Mouse (Mus musculus) megakaryocyte, embryonic 14.5 days (primary cell): ENCODE results near the gene Pan2. TPM values are rescaled to one million over a fixed set of nuclear protein-coding genes. Genes with fewer than 3 reads are reported as not detected.
"Not testable (repeated sequence)": the region's sequence is repeated elsewhere in the genome, so short reads cannot be mapped to it uniquely, and the experiment has no call there.

Experiments
- H3K27me3 ChIP-seq: replicated peaks from 2 replicates; pipeline ENCODE3; 2012; ENCODE audit warnings: inconsistent platforms
- H3K36me3 ChIP-seq: replicated peaks from 2 replicates; pipeline ENCODE3; 2012; ENCODE audit warnings: low read length, inconsistent platforms, mixed read lengths
- H3K4me1 ChIP-seq: 2 replicates; pipeline ENCODE4 v1.6.1; 2012; ENCODE audit warnings: inconsistent platforms
- H3K4me3 ChIP-seq: replicated peaks from 2 replicates; pipeline ENCODE3; 2012; ENCODE audit warnings: moderate library complexity, mild to moderate bottlenecking, inconsistent platforms
- H3K9me3 ChIP-seq: 2 replicates; pipeline ENCODE4 v1.6.1; 2012; ENCODE audit warnings: inconsistent platforms
- FLI1 ChIP-seq: IDR thresholded peaks from 2 replicates; pipeline ENCODE4 v1.6.1; 2012; ENCODE audit warnings: low read length, inconsistent platforms, mixed read lengths
- GATA1 ChIP-seq: IDR thresholded peaks from 3 replicates; pipeline ENCODE4 v1.6.1; 2012; ENCODE audit warnings: mixed read lengths, low read length, inconsistent platforms, borderline replicate concordance
- polyA plus RNA-seq: library from polyadenylated mRNA; stranded (reverse); fragments of >175 nt; gene quantifications from 2 replicates; pipeline ENCODE4 v1.2.3, GENCODE M21; 2012; ENCODE audit warnings: low replicate concordance; ENCODE audit not compliant: insufficient read depth

Pan2 gene
- 0.91 and 1.1 TPM in 2 replicates for polyA plus RNA-seq

GRCm38 (mm10) chr10:128303126-128304021 is at the start of gene Pan2:
Pan2 (plus strand) TSS chr10:128303335.
- H3K36me3 ChIP-seq, result peaks cover 27% of the 10 kb centered on the region
- H3K27me3 ChIP-seq, result no peaks in the 10 kb centered on the region
- H3K4me3 ChIP-seq, result peak within 1 kb of the TSS; percentile 93
- peaks cover 43% of the 10 kb centered on the region for H3K4me1 ChIP-seq
- no peak for TF ChIP-seq GATA1
- TF ChIP-seq FLI1, result no peak
- no peaks in the 10 kb centered on the region for H3K9me3 ChIP-seq

- peaks cover 1% of the 10 kb centered on the region for H3K4me1 ChIP-seq
- H3K4me3 ChIP-seq, result no peak within 1 kb of the TSS
- peaks cover 42% of the 10 kb centered on the region for H3K36me3 ChIP-seq
- no peaks in the 10 kb centered on the region for H3K9me3 ChIP-seq
- TF ChIP-seq GATA1, result no peak
- no peak for TF ChIP-seq FLI1
- no peaks in the 10 kb centered on the region for H3K27me3 ChIP-seq
These were observed 49.4 kb upstream of the Pan2 start, which contains the start of gene Apon for GRCm38 (mm10) chr10:128253677-128254255. Apon (plus strand) TSS chr10:128254096.

GRCm38 (mm10) chr10:128255925-128256324 is 47.2 kb upstream of the Pan2 start:
- no peak overlapping the region for H3K4me3 ChIP-seq
- H3K27me3 ChIP-seq, result no peaks in the 10 kb centered on the region
- H3K36me3 ChIP-seq, result peaks cover 21% of the 10 kb centered on the region
- peaks cover 13% of the 10 kb centered on the region for H3K4me1 ChIP-seq
- TF ChIP-seq FLI1 (no peak), GATA1 (no peak)
- H3K9me3 ChIP-seq, result no peaks in the 10 kb centered on the region

GRCm38 (mm10) chr10:128256328-128256727 is 46.8 kb upstream of the Pan2 start:
- H3K4me3 ChIP-seq, result no peak overlapping the region
- no peak for TF ChIP-seq FLI1
- TF ChIP-seq GATA1, result no peak

GRCm38 (mm10) chr10:128258953-128259352 is 44.2 kb upstream of the Pan2 start:
- Histone ChIP-seq H3K9me3 (no peaks in the 10 kb centered on the region), H3K4me1 (peaks cover 21% of the 10 kb centered on the region), H3K4me3 (peak overlapping the region; percentile 42), H3K27me3 (no peaks in the 10 kb centered on the region), H3K36me3 (no peaks in the 10 kb centered on the region)
- no peak for TF ChIP-seq GATA1
- TF ChIP-seq FLI1, result no peak

More at GRCm38 (mm10) chr10:128256328-128256727, 46.8 kb upstream of the Pan2 start:
- peaks cover 13% of the 10 kb centered on the region for H3K4me1 ChIP-seq
- H3K27me3 ChIP-seq, result no peaks in the 10 kb centered on the region
- peaks cover 17% of the 10 kb centered on the region for H3K36me3 ChIP-seq
- no peaks in the 10 kb centered on the region for H3K9me3 ChIP-seq

- no peaks in the 10 kb centered on the region for H3K36me3 ChIP-seq
- H3K27me3 ChIP-seq, result no peaks in the 10 kb centered on the region
- H3K9me3 ChIP-seq, result no peaks in the 10 kb centered on the region
- H3K4me1 ChIP-seq, result peaks cover 21% of the 10 kb centered on the region
- H3K4me3 ChIP-seq, result no peak overlapping the region
- TF ChIP-seq FLI1 (no peak), GATA1 (no peak)
These were observed 43.2 kb upstream of the Pan2 start for GRCm38 (mm10) chr10:128259946-128260345.

- not testable (repeated sequence) for H3K9me3 ChIP-seq, H3K27me3 ChIP-seq, H3K4me3 ChIP-seq, H3K36me3 ChIP-seq
- H3K4me1 ChIP-seq, result peaks cover 23% of the 10 kb centered on the region
These were observed 42.8 kb upstream of the Pan2 start for GRCm38 (mm10) chr10:128260376-128260775.

GRCm38 (mm10) chr10:128262300-128262699 is 40.8 kb upstream of the Pan2 start:
- H3K27me3 ChIP-seq, result no peaks in the 10 kb centered on the region
- H3K36me3 ChIP-seq, result no peaks in the 10 kb centered on the region
- H3K4me3 ChIP-seq, result no peak overlapping the region
- H3K9me3 ChIP-seq, result no peaks in the 10 kb centered on the region
- H3K4me1 ChIP-seq, result peaks cover 24% of the 10 kb centered on the region
- no peak for TF ChIP-seq GATA1
- no peak for TF ChIP-seq FLI1

- H3K4me1 ChIP-seq, result peaks cover 27% of the 10 kb centered on the region
- no peaks in the 10 kb centered on the region for H3K36me3 ChIP-seq
- H3K4me3 ChIP-seq, result no peak overlapping the region
- no peak for TF ChIP-seq FLI1
- TF ChIP-seq GATA1, result no peak
- H3K9me3 ChIP-seq, result no peaks in the 10 kb centered on the region
- H3K27me3 ChIP-seq, result no peaks in the 10 kb centered on the region
These were observed 39.5 kb upstream of the Pan2 start for GRCm38 (mm10) chr10:128263393-128264310.
